In the genomic region with DNA sequence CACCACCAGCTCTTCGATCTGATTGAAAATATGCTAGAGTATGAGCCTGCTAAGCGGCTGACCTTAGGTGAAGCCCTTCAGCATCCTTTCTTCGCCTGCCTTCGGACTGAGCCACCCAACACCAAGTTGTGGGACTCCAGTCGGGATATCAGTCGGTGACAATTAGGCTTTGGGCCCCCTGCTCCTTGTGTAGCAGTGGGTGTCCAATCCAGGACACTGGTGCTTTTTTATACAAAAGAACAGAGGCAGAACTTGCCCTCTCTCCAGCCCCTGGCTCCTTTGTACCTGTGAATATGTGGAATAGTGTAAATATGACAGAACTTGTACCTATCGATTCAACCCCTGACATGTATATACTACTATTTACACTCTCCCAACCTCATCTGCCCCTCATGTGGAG, we compare ENCODE assay signal across 12 mouse cellular contexts. TPM values are rescaled to one million over a fixed set of nuclear protein-coding genes. Genes with fewer than 3 reads are reported as not detected.
DNase-seq lines count a peak whose midpoint lies in the region; ATAC-seq and TF ChIP-seq lines count a peak whose summit lies in the region.
"Had no signal": no experiment of that assay in that cellular context is flagged by ENCODE, and none has a peak within 500 bp of the region (broad histone marks: within the 10 kb centered on the region; RNA-seq: fewer than 3 reads in every experiment).

No protein-coding gene starts in this region.

- H3K4me2 ChIP-seq in hindbrain, embryonic 13.5 days = no peak overlapping the region
- no peak overlapping the region for H3K4me2 ChIP-seq in hindbrain, embryonic 14.5 days (replicated peaks)
- peak overlapping the region; percentile 92; the same call in 1 of the 2 replicates for H3K4me2 ChIP-seq in liver, embryonic 15.5 days

- peaks cover 75% of the 10 kb centered on the region for H3K36me3 ChIP-seq in hindbrain, embryonic 13.5 days
- H3K36me3 ChIP-seq in hindbrain, embryonic 14.5 days (replicated peaks; ENCODE audit: control insufficient read depth, insufficient read depth) = peaks cover 79% of the 10 kb centered on the region
- H3K36me3 ChIP-seq in liver, embryonic 15.5 days (replicated peaks) = peaks cover 81% of the 10 kb centered on the region

- TF ChIP-seq POLR2A in bone marrow macrophage, adult 2 months (IDR thresholded peaks at IDR 0.05; ENCODE audit: borderline replicate concordance, low read depth, low read length) = no peak

- H3K4me3 ChIP-seq in hindbrain, embryonic 13.5 days = no peak overlapping the region
- no peak overlapping the region for H3K4me3 ChIP-seq in hindbrain, embryonic 14.5 days (replicated peaks; ENCODE audit: low read length)
- H3K4me3 ChIP-seq in bone marrow macrophage, adult 2 months (ENCODE audit: insufficient read depth, low read length) = no peak overlapping the region
- H3K4me3 ChIP-seq in liver, embryonic 15.5 days (replicated peaks) = no peak overlapping the region; the same call in 1 of the 2 replicates
- H3K4me3 ChIP-seq: gastrocnemius, adult 2 months had no signal

- DNase-seq in cerebellum, adult 11-12 months = peak; percentile 40
- no peak for DNase-seq in cerebellum, postnatal 25 days
- no peak for DNase-seq in hindbrain, embryonic 14.5 days (ENCODE audit: low spot score)
- no peak for DNase-seq in ovary, postnatal 14 days (ENCODE audit: low spot score)
- no peak for DNase-seq in lung, postnatal 10 days

- ATAC-seq in hindbrain, embryonic 13.5 days (ENCODE audit: low FRiP score) = peak; percentile 10; the same call in 1 of the 2 replicates
- ATAC-seq in hindbrain, embryonic 14.5 days (ENCODE audit: low FRiP score) = no peak
- ATAC-seq in liver, embryonic 15.5 days (ENCODE audit: insufficient read depth) = no peak

- H3K27me3 ChIP-seq in hindbrain, embryonic 13.5 days = no peaks in the 10 kb centered on the region
- H3K27me3 ChIP-seq in hindbrain, embryonic 14.5 days (ENCODE audit: control insufficient read depth, insufficient read depth, low read length) = no peaks in the 10 kb centered on the region
- no peaks in the 10 kb centered on the region for H3K27me3 ChIP-seq in liver, embryonic 15.5 days
- H3K27me3 ChIP-seq: CH12.LX; limb, embryonic 15.5 days; Patski had no signal

- WGBS in hindbrain, embryonic 13.5 days = 83% methylated on average over 7 of the region's 7 CpGs
- 83% methylated on average over 7 of the region's 7 CpGs for WGBS in hindbrain, embryonic 14.5 days
- 82% methylated on average over 7 of the region's 7 CpGs for WGBS in liver, embryonic 15.5 days (ENCODE audit: insufficient replicate concordance)

- no peaks in the 10 kb centered on the region for H3K9me3 ChIP-seq in hindbrain, embryonic 13.5 days
- H3K9me3 ChIP-seq in hindbrain, embryonic 14.5 days (ENCODE audit: control insufficient read depth, low read length) = no peaks in the 10 kb centered on the region
- no peaks in the 10 kb centered on the region for H3K9me3 ChIP-seq in liver, embryonic 15.5 days (replicated peaks)
- H3K9me3 ChIP-seq: limb, embryonic 15.5 days had no signal

- no peak for TF ChIP-seq CTCF in bone marrow macrophage, adult 2 months (IDR thresholded peaks at IDR 0.05; ENCODE audit: low read depth, low read length)

- H3K27ac ChIP-seq in hindbrain, embryonic 13.5 days = no peak overlapping the region
- no peak overlapping the region for H3K27ac ChIP-seq in hindbrain, embryonic 14.5 days
- peak overlapping the region; percentile 22; the same call in 1 of the 2 replicates for H3K27ac ChIP-seq in bone marrow macrophage, adult 2 months (ENCODE audit: insufficient read depth, low read depth, low read length)
- H3K27ac ChIP-seq in liver, embryonic 15.5 days (replicated peaks) = peak overlapping the region; percentile 24; the same call in 1 of the 2 replicates
- H3K27ac ChIP-seq: limb, embryonic 15.5 days had no signal

- H3K9ac ChIP-seq in hindbrain, embryonic 13.5 days = no peak overlapping the region
- no peak overlapping the region for H3K9ac ChIP-seq in hindbrain, embryonic 14.5 days
- H3K9ac ChIP-seq in liver, embryonic 15.5 days = no peak overlapping the region
- H3K9ac ChIP-seq: limb, embryonic 15.5 days had no signal

- H3K4me1 ChIP-seq in hindbrain, embryonic 13.5 days (replicated peaks) = peaks cover 18% of the 10 kb centered on the region
- peaks cover 8% of the 10 kb centered on the region for H3K4me1 ChIP-seq in hindbrain, embryonic 14.5 days (replicated peaks; ENCODE audit: control insufficient read depth, insufficient read depth, low read length)
- peaks cover 7% of the 10 kb centered on the region for H3K4me1 ChIP-seq in bone marrow macrophage, adult 2 months (ENCODE audit: control insufficient read depth, insufficient read depth, low read length)
- H3K4me1 ChIP-seq in liver, embryonic 15.5 days (replicated peaks) = peaks cover 32% of the 10 kb centered on the region

RNA-seq across cellular contexts. Expression of gene Scamp3, which starts 0.9 kb away (rescaled TPM):
- polyA plus RNA-seq in hindbrain, embryonic 13.5 days (2015; fragmentation: Nextera tagmentation; extraction: Ambion mirVana) = 127 and 130 TPM in 2 replicates
- 128 and 134 TPM in 2 replicates for polyA plus RNA-seq in hindbrain, embryonic 14.5 days (2014; fragmentation: Nextera tagmentation; extraction: Ambion mirVana)
- 76.5 and 77.9 TPM in 2 replicates for polyA plus RNA-seq in bone marrow macrophage, adult 2 months (2012; ENCODE audit: insufficient read depth, insufficient read length, missing spikeins)
- 53.0 and 53.7 TPM in 2 replicates for polyA plus RNA-seq in liver, embryonic 15.5 days (2015; fragmentation: Nextera tagmentation; extraction: Ambion mirVana)

RNA-seq across cellular contexts. Expression of gene Fam189b, which starts 6.5 kb away (rescaled TPM):
- 29.9 and 30.0 TPM in 2 replicates for polyA plus RNA-seq in hindbrain, embryonic 13.5 days (2015; fragmentation: Nextera tagmentation; extraction: Ambion mirVana)
- polyA plus RNA-seq in hindbrain, embryonic 14.5 days (2014; fragmentation: Nextera tagmentation; extraction: Ambion mirVana) = 32.9 and 33.3 TPM in 2 replicates
- polyA plus RNA-seq in bone marrow macrophage, adult 2 months (2012; ENCODE audit: insufficient read depth, insufficient read length, missing spikeins) = 17.4 TPM in 2 replicates
- polyA plus RNA-seq in liver, embryonic 15.5 days (2015; fragmentation: Nextera tagmentation; extraction: Ambion mirVana) = 2.4 and 2.9 TPM in 2 replicates

RNA-seq across cellular contexts. Expression of gene Clk2, which starts 11.8 kb away (rescaled TPM):
- 23.5 and 24.5 TPM in 2 replicates for polyA plus RNA-seq in hindbrain, embryonic 13.5 days (2015; fragmentation: Nextera tagmentation; extraction: Ambion mirVana)
- 19.0 and 19.2 TPM in 2 replicates for polyA plus RNA-seq in hindbrain, embryonic 14.5 days (2014; fragmentation: Nextera tagmentation; extraction: Ambion mirVana)
- 52.5 and 61.4 TPM in 2 replicates for polyA plus RNA-seq in bone marrow macrophage, adult 2 months (2012; ENCODE audit: insufficient read depth, insufficient read length, missing spikeins)
- 8.5 and 10.1 TPM in 2 replicates for polyA plus RNA-seq in liver, embryonic 15.5 days (2015; fragmentation: Nextera tagmentation; extraction: Ambion mirVana)

RNA-seq across cellular contexts. Expression of gene Hcn3, which starts 16.4 kb away (rescaled TPM):
- 33.5 and 35.1 TPM in 2 replicates for polyA plus RNA-seq in hindbrain, embryonic 13.5 days (2015; fragmentation: Nextera tagmentation; extraction: Ambion mirVana)
- polyA plus RNA-seq in hindbrain, embryonic 14.5 days (2014; fragmentation: Nextera tagmentation; extraction: Ambion mirVana) = 29.9 and 36.8 TPM in 2 replicates
- 0.47 TPM in 1 of 2 replicates, not detected in the other for polyA plus RNA-seq in bone marrow macrophage, adult 2 months (2012; ENCODE audit: insufficient read depth, insufficient read length, missing spikeins)
- polyA plus RNA-seq in liver, embryonic 15.5 days (2015; fragmentation: Nextera tagmentation; extraction: Ambion mirVana) = 0.43 and 0.45 TPM in 2 replicates

RNA-seq across cellular contexts. Expression of gene Gba, which starts 26.3 kb away (rescaled TPM):
- polyA plus RNA-seq in hindbrain, embryonic 13.5 days (2015; fragmentation: Nextera tagmentation; extraction: Ambion mirVana) = 47.9 TPM in 2 replicates
- 45.7 and 48.8 TPM in 2 replicates for polyA plus RNA-seq in hindbrain, embryonic 14.5 days (2014; fragmentation: Nextera tagmentation; extraction: Ambion mirVana)
- polyA plus RNA-seq in bone marrow macrophage, adult 2 months (2012; ENCODE audit: insufficient read depth, insufficient read length, missing spikeins) = 130 and 141 TPM in 2 replicates
- 26.1 and 26.2 TPM in 2 replicates for polyA plus RNA-seq in liver, embryonic 15.5 days (2015; fragmentation: Nextera tagmentation; extraction: Ambion mirVana)

Comparison
In these comparisons a context has a peak if more than half of its experiments do, and no peak if none do; other contexts are left out.
1. H3K27ac ChIP-seq: peak in bone marrow macrophage, adult 2 months (single experiment) and liver, embryonic 15.5 days (single experiment); none in hindbrain, embryonic 13.5 days (single experiment) and hindbrain, embryonic 14.5 days (single experiment).